Mouse (Mus musculus): ENCODE data around the gene Gm45713. TPM values are rescaled to one million over a fixed set of nuclear protein-coding genes. Genes with fewer than 3 reads are reported as not detected.
"Not testable (repeated sequence)": the region's sequence is repeated elsewhere in the genome, so short reads cannot be mapped to it uniquely, and the experiment has no call there.

Gene Gm45713
- polyA plus RNA-seq, 1 experiment from 2014 or later: 0.12 TPM

DNA sequence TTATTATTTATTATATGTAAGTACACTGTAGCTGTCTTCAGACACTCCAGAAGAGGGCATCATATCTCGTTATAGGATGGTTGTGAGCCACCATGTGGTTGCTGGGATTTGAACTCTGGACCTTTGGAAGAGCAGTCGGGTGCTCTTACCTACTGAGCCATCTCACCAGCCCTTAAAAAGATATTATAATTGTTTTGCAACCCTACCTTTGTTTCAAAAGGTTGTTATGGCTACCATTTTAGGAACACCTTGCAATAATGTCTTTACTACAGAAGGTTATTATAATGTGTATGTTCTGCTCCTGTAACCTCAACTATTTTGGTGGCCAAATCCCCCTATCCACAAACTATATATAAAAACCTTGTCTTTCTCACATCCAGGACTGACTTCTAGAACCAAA is 17.0 kb upstream of the Gm45713 start:
- not testable (repeated sequence) for H3K4me2 ChIP-seq; H3K27ac ChIP-seq (replicated peaks); H3K9ac ChIP-seq (replicated peaks); H3K27me3 ChIP-seq (replicated peaks); H3K36me3 ChIP-seq; H3K4me3 ChIP-seq (replicated peaks); H3K9me3 ChIP-seq (replicated peaks); ATAC-seq (ENCODE audit: low FRiP score)
- H3K4me1 ChIP-seq: peaks cover 26% of the 10 kb centered on the region
- 92% methylated on average over 2 of the region's 2 CpGs for WGBS

GRCm38 (mm10) chr7:45151303-45151702 is 15.3 kb upstream of the Gm45713 start:
- H3K4me1 ChIP-seq: peaks cover 26% of the 10 kb centered on the region
- no peak for ATAC-seq (ENCODE audit: low FRiP score)
- no peak overlapping the region for H3K4me2 ChIP-seq
- H3K27ac ChIP-seq (replicated peaks): peak overlapping the region; percentile 28; the same call in 1 of the 2 replicates
- no peaks in the 10 kb centered on the region for H3K9me3 ChIP-seq (replicated peaks)
- no peak overlapping the region; the same call in 1 of the 2 replicates for H3K9ac ChIP-seq (replicated peaks)
- WGBS: 55% methylated on average over 11 of the region's 11 CpGs
- H3K4me3 ChIP-seq (replicated peaks): no peak overlapping the region
- H3K27me3 ChIP-seq (replicated peaks): no peaks in the 10 kb centered on the region
- no peaks in the 10 kb centered on the region for H3K36me3 ChIP-seq

DNA sequence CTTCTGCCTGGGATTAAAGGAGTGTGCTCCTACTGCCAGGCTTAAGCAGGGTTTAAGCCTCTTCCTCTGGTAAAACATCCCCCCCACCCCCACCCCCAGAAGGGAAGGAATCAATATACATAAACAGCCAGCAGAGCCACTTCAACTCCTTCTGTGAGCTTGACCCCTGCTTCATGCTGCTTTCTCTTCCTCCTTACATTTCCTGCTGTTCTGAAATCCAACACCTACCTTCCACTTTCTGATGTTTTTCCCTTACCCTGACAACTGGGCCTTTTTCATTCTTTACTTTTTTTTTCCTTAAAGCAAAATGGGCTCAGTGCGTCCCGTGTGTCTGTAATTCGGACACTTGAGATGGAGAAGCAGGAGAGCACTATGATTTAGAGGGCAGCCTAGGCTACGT is 14.3 kb upstream of the Gm45713 start:
- Histone ChIP-seq H3K4me3 (replicated peaks) (no peak overlapping the region), H3K9ac (replicated peaks) (no peak overlapping the region), H3K27me3 (replicated peaks) (no peaks in the 10 kb centered on the region), H3K4me1 (peaks cover 21% of the 10 kb centered on the region), H3K36me3 (no peaks in the 10 kb centered on the region), H3K9me3 (replicated peaks) (no peaks in the 10 kb centered on the region), H3K27ac (replicated peaks) (no peak overlapping the region), H3K4me2 (no peak overlapping the region)
- 71% methylated on average over 4 of the region's 4 CpGs for WGBS
- no peak for ATAC-seq (ENCODE audit: low FRiP score)

DNA sequence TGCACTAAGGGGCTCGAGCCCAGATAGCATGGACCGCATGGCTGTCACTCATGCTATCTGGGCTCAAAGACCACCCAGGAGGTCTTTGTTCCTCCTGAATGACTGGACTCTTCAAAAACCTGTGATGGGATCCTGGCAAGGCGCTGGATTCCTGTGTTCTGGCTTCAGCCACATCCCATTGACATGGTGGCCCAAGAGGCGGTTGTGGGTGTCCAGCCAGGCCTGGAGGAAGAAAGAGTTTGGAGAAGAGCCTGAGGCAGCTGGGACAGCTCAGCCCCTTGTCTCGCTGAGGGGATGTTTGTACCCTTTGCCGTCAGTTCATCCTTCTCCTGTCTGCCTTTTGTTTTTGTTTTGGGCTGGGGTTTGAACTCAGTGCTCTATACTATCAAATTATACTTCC is 13.5 kb upstream of the Gm45713 start:
- Histone ChIP-seq H3K4me3 (replicated peaks) (no peak overlapping the region), H3K27ac (replicated peaks) (no peak overlapping the region), H3K9me3 (replicated peaks) (no peaks in the 10 kb centered on the region), H3K4me1 (peaks cover 13% of the 10 kb centered on the region), H3K27me3 (replicated peaks) (no peaks in the 10 kb centered on the region), H3K4me2 (no peak overlapping the region), H3K9ac (replicated peaks) (no peak overlapping the region), H3K36me3 (no peaks in the 10 kb centered on the region)
- no peak for ATAC-seq (ENCODE audit: low FRiP score)
- 36% methylated on average over 6 of the region's 6 CpGs for WGBS

DNA sequence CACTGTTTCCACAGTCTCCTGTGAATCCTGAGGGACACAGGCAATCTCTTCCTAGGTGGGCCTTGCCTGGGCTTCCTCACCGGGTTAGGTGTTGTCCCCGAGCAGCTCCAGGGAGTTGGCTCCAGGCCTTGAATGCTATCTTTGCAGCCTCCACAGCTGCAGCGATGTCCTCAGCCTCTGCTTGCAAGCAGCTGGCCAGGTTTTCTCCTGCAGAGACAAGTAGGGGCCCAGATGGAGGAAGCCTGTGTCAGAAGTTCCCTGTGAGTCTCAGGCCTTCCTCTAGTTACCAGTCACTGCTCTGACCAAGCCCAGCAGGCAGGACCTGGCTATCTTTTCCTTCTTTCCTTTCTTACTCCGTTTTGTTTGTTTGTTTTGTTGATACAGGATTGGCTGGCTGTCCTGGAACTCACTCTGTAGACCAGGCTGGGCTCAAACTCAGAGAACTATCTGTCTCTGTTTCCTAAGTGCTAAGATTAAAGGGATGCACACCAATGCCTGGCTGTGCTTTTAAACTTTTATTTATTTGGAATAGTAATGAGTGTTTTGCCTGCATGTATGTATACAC is 12.6 kb upstream of the Gm45713 start:
- Histone ChIP-seq H3K4me3 (replicated peaks) (no peak overlapping the region), H3K9ac (replicated peaks) (no peak overlapping the region), H3K4me2 (no peak overlapping the region), H3K36me3 (0 out of 2 replicates have a peak, but pooled peaks cover 3% of the 10 kb centered on the region), H3K27me3 (replicated peaks) (no peaks in the 10 kb centered on the region), H3K9me3 (replicated peaks) (no peaks in the 10 kb centered on the region), H3K4me1 (peaks cover 12% of the 10 kb centered on the region), H3K27ac (replicated peaks) (no peak overlapping the region)
- WGBS: 71% methylated on average over 4 of the region's 4 CpGs
- ATAC-seq (ENCODE audit: low FRiP score): no peak

- Histone ChIP-seq H3K9me3 (replicated peaks) (no peaks in the 10 kb centered on the region), H3K27ac (replicated peaks) (no peak overlapping the region), H3K4me2 (no peak overlapping the region), H3K4me3 (replicated peaks) (no peak overlapping the region), H3K27me3 (replicated peaks) (no peaks in the 10 kb centered on the region), H3K4me1 (0 out of 2 replicates have a peak, but pooled peaks cover 7% of the 10 kb centered on the region), H3K36me3 (0 out of 2 replicates have a peak, but pooled peaks cover 3% of the 10 kb centered on the region), H3K9ac (replicated peaks) (no peak overlapping the region)
- ATAC-seq (ENCODE audit: low FRiP score): no peak
- 85% methylated on average over 11 of the region's 11 CpGs for WGBS
Observed at GRCm38 (mm10) chr7:45147899-45148298, 11.9 kb upstream of the Gm45713 start.

GRCm38 (mm10) chr7:45147267-45147666 is 11.2 kb upstream of the Gm45713 start:
- no peak overlapping the region for H3K9ac ChIP-seq (replicated peaks)

GRCm38 (mm10) chr7:45145460-45145859 is 9.4 kb upstream of the Gm45713 start:
- Histone ChIP-seq H3K9me3 (replicated peaks) (no peaks in the 10 kb centered on the region), H3K4me1 (no peaks in the 10 kb centered on the region), H3K36me3 (0 out of 2 replicates have a peak, but pooled peaks cover 3% of the 10 kb centered on the region), H3K4me2 (no peak overlapping the region), H3K9ac (replicated peaks) (no peak overlapping the region), H3K27me3 (replicated peaks) (no peaks in the 10 kb centered on the region), H3K27ac (replicated peaks) (no peak overlapping the region), H3K4me3 (replicated peaks) (no peak overlapping the region)
- no peak for ATAC-seq (ENCODE audit: low FRiP score)
- whole genome bisulfite sequencing: 97% methylated on average over 8 of the region's 8 CpGs

More at GRCm38 (mm10) chr7:45147267-45147666, 11.2 kb upstream of the Gm45713 start:
- no peak for ATAC-seq (ENCODE audit: low FRiP score)
- Histone ChIP-seq H3K36me3 (0 out of 2 replicates have a peak, but pooled peaks cover 3% of the 10 kb centered on the region), H3K9me3 (replicated peaks) (no peaks in the 10 kb centered on the region), H3K4me1 (0 out of 2 replicates have a peak, but pooled peaks cover 7% of the 10 kb centered on the region), H3K4me2 (no peak overlapping the region), H3K27ac (replicated peaks) (no peak overlapping the region), H3K4me3 (replicated peaks) (no peak overlapping the region), H3K27me3 (replicated peaks) (no peaks in the 10 kb centered on the region)
- 95% methylated on average over 11 of the region's 11 CpGs for WGBS

- H3K4me2 ChIP-seq: no peak overlapping the region
- H3K27me3 ChIP-seq (replicated peaks): no peaks in the 10 kb centered on the region
- no peaks in the 10 kb centered on the region for H3K9me3 ChIP-seq (replicated peaks)
- H3K36me3 ChIP-seq: 0 out of 2 replicates have a peak, but pooled peaks cover 3% of the 10 kb centered on the region
- H3K4me1 ChIP-seq: no peaks in the 10 kb centered on the region
- no peak overlapping the region for H3K27ac ChIP-seq (replicated peaks)
- no peak for ATAC-seq (ENCODE audit: low FRiP score)
- H3K4me3 ChIP-seq (replicated peaks): no peak overlapping the region
- H3K9ac ChIP-seq (replicated peaks): no peak overlapping the region
- 90% methylated on average over 13 of the region's 13 CpGs for WGBS
Observed at GRCm38 (mm10) chr7:45144368-45145174, 8.5 kb upstream of the Gm45713 start.

DNA sequence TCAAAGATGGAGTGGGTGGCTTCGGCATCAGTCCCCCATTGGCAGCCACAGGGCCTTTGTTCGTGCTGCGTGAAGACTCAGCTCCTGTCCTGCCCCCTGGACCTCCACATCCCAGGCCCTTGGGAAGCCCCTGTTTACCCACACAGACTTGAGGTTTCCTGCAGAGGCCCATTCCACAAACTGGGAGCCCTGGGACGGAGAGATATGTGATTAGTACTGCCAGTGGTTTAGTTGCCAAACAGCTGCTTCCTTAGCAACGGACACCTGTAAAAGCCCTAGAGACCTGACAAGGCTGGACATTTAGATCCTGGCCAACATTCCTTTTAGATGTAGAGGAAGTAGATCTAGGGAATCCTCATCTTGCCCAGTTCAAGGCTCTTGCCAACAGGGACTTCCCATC is 5.9 kb upstream of the Gm45713 start:
- Histone ChIP-seq H3K4me3 (replicated peaks) (no peak overlapping the region), H3K36me3 (0 out of 2 replicates have a peak, but pooled peaks cover 3% of the 10 kb centered on the region), H3K9me3 (replicated peaks) (no peaks in the 10 kb centered on the region), H3K4me1 (no peaks in the 10 kb centered on the region), H3K9ac (replicated peaks) (no peak overlapping the region), H3K27me3 (replicated peaks) (peaks cover 5% of the 10 kb centered on the region; the same call in 1 of the 2 replicates), H3K4me2 (no peak overlapping the region), H3K27ac (replicated peaks) (no peak overlapping the region)
- WGBS: 91% methylated on average over 5 of the region's 5 CpGs
- no peak for ATAC-seq (ENCODE audit: low FRiP score)

- no peak overlapping the region for H3K4me2 ChIP-seq
- no peaks in the 10 kb centered on the region for H3K9me3 ChIP-seq (replicated peaks)
- ATAC-seq (ENCODE audit: low FRiP score): no peak
- H3K27ac ChIP-seq (replicated peaks): no peak overlapping the region
- no peak overlapping the region for H3K4me3 ChIP-seq (replicated peaks)
- no peak overlapping the region for H3K9ac ChIP-seq (replicated peaks)
- peaks cover 5% of the 10 kb centered on the region; the same call in 1 of the 2 replicates for H3K27me3 ChIP-seq (replicated peaks)
- H3K4me1 ChIP-seq: peaks cover 2% of the 10 kb centered on the region; the same call in 1 of the 2 replicates
- H3K36me3 ChIP-seq: 0 out of 2 replicates have a peak, but pooled peaks cover 3% of the 10 kb centered on the region
- WGBS: 90% methylated on average over 3 of the region's 3 CpGs
Observed at GRCm38 (mm10) chr7:45141319-45141718, 5.3 kb upstream of the Gm45713 start.

All from neural tube, embryonic 15.5 days (tissue).